Mouse (Mus musculus) embryonic fibroblast, embryonic 13.5 days (primary cell): ENCODE data around the gene Dnajb2. TPM values are rescaled to one million over a fixed set of nuclear protein-coding genes. Genes with fewer than 3 reads are reported as not detected.

Source experiments
- H3K27ac ChIP-seq: 2 replicates; pipeline ENCODE4 v1.5.1; 2012; ENCODE audit warnings: low read length, control low read depth, inconsistent platforms; ENCODE audit not compliant: insufficient read depth
- H3K4me1 ChIP-seq: 2 replicates; pipeline ENCODE4 v1.6.1; 2011; ENCODE audit warnings: low read length; ENCODE audit not compliant: control insufficient read depth, insufficient read depth
- H3K4me3 ChIP-seq: 2 replicates; pipeline ENCODE4 v1.5.1; 2011; ENCODE audit warnings: mild to moderate bottlenecking, control low read depth, low read length; ENCODE audit not compliant: insufficient read depth
- CTCF ChIP-seq: IDR thresholded peaks from 2 replicates; pipeline ENCODE4 v1.5.1; 2011; ENCODE audit warnings: mild to moderate bottlenecking, control low read depth, low read length, moderate library complexity, borderline replicate concordance; ENCODE audit not compliant: insufficient read depth
- POLR2A ChIP-seq: IDR thresholded peaks from 2 replicates; pipeline ENCODE4 v1.6.1; 2011; ENCODE audit warnings: low read depth, mild to moderate bottlenecking, control low read depth, low read length, moderate library complexity
- polyA plus RNA-seq: library from polyadenylated mRNA; stranded (reverse); fragments of >200 nt; gene quantifications from 2 replicates; pipeline ENCODE4 v1.2.4, GENCODE M21; 2011; ENCODE audit warnings: low read depth; ENCODE audit not compliant: missing spikeins, insufficient read length

Gene Dnajb2
- polyA plus RNA-seq, 1 experiment = 28.4 TPM

- Histone ChIP-seq H3K4me3 (no peak overlapping the region), H3K27ac (peak overlapping the region; percentile 91), H3K4me1 (peaks cover 12% of the 10 kb centered on the region)
- no peak for TF ChIP-seq POLR2A
- TF ChIP-seq CTCF = no peak
Measured at GRCm38 (mm10) chr1:75247071-75247930, 11.1 kb downstream of the Dnajb2 start.

GRCm38 (mm10) chr1:75248041-75248772, 12.0 kb downstream of the Dnajb2 start:
- H3K27ac ChIP-seq = peak overlapping the region; percentile 91
- TF ChIP-seq CTCF (no peak), POLR2A (peak; percentile 38; the same call in 1 of the 2 replicates)
- no peak overlapping the region for H3K4me3 ChIP-seq
- H3K4me1 ChIP-seq = peaks cover 12% of the 10 kb centered on the region

GRCm38 (mm10) chr1:75250498-75250897, 14.3 kb downstream of the Dnajb2 start:
- no peak overlapping the region for H3K4me3 ChIP-seq
- TF ChIP-seq POLR2A (no peak), CTCF (no peak)
- H3K4me1 ChIP-seq = peaks cover 12% of the 10 kb centered on the region
- H3K27ac ChIP-seq = no peak overlapping the region

GRCm38 (mm10) chr1:75251112-75251970, 15.1 kb downstream of the Dnajb2 start:
- no peak overlapping the region for H3K27ac ChIP-seq
- peaks cover 12% of the 10 kb centered on the region for H3K4me1 ChIP-seq
- peak; percentile 79 for TF ChIP-seq CTCF
- TF ChIP-seq POLR2A = no peak
- H3K4me3 ChIP-seq = no peak overlapping the region

- H3K27ac ChIP-seq = no peak overlapping the region
- no peak overlapping the region for H3K4me3 ChIP-seq
- H3K4me1 ChIP-seq = peaks cover 12% of the 10 kb centered on the region
- no peak for TF ChIP-seq POLR2A
- TF ChIP-seq CTCF = no peak
Measured at GRCm38 (mm10) chr1:75252308-75252707, 16.1 kb downstream of the Dnajb2 start.

GRCm38 (mm10) chr1:75253029-75253428, 16.8 kb downstream of the Dnajb2 start:
- no peak overlapping the region for H3K4me3 ChIP-seq
- no peak overlapping the region for H3K27ac ChIP-seq
- no peak for TF ChIP-seq CTCF
- no peak for TF ChIP-seq POLR2A
- H3K4me1 ChIP-seq = peaks cover 5% of the 10 kb centered on the region; the same call in 1 of the 2 replicates

- H3K4me1 ChIP-seq = no peaks in the 10 kb centered on the region
- TF ChIP-seq POLR2A (no peak), CTCF (peak; percentile 52; the same call in 1 of the 2 replicates)
- no peak overlapping the region for H3K4me3 ChIP-seq
- no peak overlapping the region for H3K27ac ChIP-seq
Measured at GRCm38 (mm10) chr1:75253849-75254624, 17.8 kb downstream of the Dnajb2 start.

- H3K4me1 ChIP-seq = no peaks in the 10 kb centered on the region
- no peak overlapping the region for H3K27ac ChIP-seq
- TF ChIP-seq POLR2A (no peak), CTCF (no peak)
- H3K4me3 ChIP-seq = no peak overlapping the region
Measured at GRCm38 (mm10) chr1:75254625-75255013, 18.4 kb downstream of the Dnajb2 start.
